ENCODE assay signal across 10 mouse cellular contexts in the genomic region with DNA sequence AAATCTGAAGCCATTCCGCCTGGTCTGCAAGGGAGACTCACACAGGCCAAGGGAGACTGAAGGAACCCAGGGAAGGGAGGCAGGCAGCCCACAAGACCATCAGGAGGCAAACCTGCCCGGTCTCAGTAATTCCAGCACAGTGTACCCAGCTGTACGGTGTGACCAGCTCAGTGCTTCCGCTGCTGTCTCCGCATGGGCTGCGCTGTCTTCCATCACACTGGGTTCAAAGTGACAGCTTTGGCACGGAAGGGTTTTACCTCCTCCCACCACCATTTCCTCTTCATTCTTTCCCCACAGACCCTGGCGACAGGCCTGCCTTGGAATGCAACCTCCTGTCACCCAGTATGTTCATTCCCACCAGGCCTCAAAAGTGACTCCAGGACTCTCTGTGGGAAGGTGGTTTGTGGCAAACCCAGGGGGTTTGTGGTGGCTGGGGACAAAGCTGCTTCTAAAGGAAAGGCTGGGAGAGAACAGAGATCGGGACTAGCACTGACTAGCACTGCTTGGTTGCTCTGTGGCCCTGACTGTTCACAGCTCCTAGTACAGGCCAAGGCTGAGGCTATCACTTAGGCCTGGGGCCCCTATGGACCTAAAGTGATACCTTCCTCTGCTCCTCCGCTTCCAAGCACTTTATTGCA.
DNase-seq lines count a peak whose midpoint lies in the region; ATAC-seq and TF ChIP-seq lines count a peak whose summit lies in the region.
"Had no signal": no experiment of that assay in that cellular context is flagged by ENCODE, and none has a peak within 500 bp of the region (broad histone marks: within the 10 kb centered on the region; RNA-seq: fewer than 3 reads in every experiment).

No protein-coding gene starts in this region.

- H3K9me3 ChIP-seq in heart, embryonic 16.5 days (replicated peaks; ENCODE audit: control insufficient read depth, low read length), result no peaks in the 10 kb centered on the region
- no peaks in the 10 kb centered on the region for H3K9me3 ChIP-seq in limb, embryonic 14.5 days (ENCODE audit: control insufficient read depth, low read length)
- H3K9me3 ChIP-seq: kidney, embryonic 15.5 days had no signal

- H3K4me3 ChIP-seq in heart, embryonic 16.5 days (ENCODE audit: low read length), result no peak overlapping the region
- no peak overlapping the region for H3K4me3 ChIP-seq in limb, embryonic 14.5 days (replicated peaks; ENCODE audit: low read length)
- H3K4me3 ChIP-seq: kidney, embryonic 15.5 days had no signal

- no peak for TF ChIP-seq POLR2A in limb, embryonic 14.5 days (IDR thresholded peaks at IDR 0.05; ENCODE audit: borderline replicate concordance, extremely low read depth, insufficient read depth, insufficient read length)

- DNase-seq in right cerebral cortex, postnatal 4 days, result peak; percentile 3
- no peak for DNase-seq in right cerebral cortex, postnatal 10 days (ENCODE audit: low spot score in 2 of 2)
- DNase-seq in limb, embryonic 14.5 days (ENCODE audit: low spot score), result no peak
- no peak for DNase-seq in gastrocnemius, postnatal 4 days (ENCODE audit: low spot score in 2 of 2)
- no peak for DNase-seq in adrenal gland, adult 18-20 months (ENCODE audit: low spot score in 2 of 2)
- no peak for DNase-seq in layer of hippocampus, adult 8-10 months (ENCODE audit: low spot score in 2 of 2)

- no peaks in the 10 kb centered on the region; the same call in 1 of the 2 replicates for H3K4me1 ChIP-seq in heart, embryonic 16.5 days (ENCODE audit: control insufficient read depth, insufficient read depth, low read length)
- H3K4me1 ChIP-seq in limb, embryonic 14.5 days (ENCODE audit: control insufficient read depth, insufficient read depth, low read length), result peaks cover 12% of the 10 kb centered on the region

- no peak overlapping the region for H3K9ac ChIP-seq in heart, embryonic 16.5 days (ENCODE audit: low read length)
- no peak overlapping the region for H3K9ac ChIP-seq in limb, embryonic 14.5 days (ENCODE audit: low read depth, low read length, severe bottlenecking)
- H3K9ac ChIP-seq: kidney, embryonic 15.5 days; liver, embryonic 14.5 days had no signal

- 31% methylated on average over 10 of the region's 10 CpGs for WGBS in heart, embryonic 16.5 days
- WGBS in limb, embryonic 14.5 days, result 46% methylated on average over 10 of the region's 10 CpGs

- no peak overlapping the region for H3K4me2 ChIP-seq in heart, embryonic 16.5 days (ENCODE audit: low read depth, low read length)
- no peak overlapping the region for H3K4me2 ChIP-seq in limb, embryonic 14.5 days (replicated peaks; ENCODE audit: low read depth, low read length, severe bottlenecking)
- H3K4me2 ChIP-seq: kidney, embryonic 15.5 days had no signal

- peak; percentile 78 for ATAC-seq in heart, embryonic 16.5 days (replicated peaks; ENCODE audit: extremely low read depth, insufficient read depth, low FRiP score)
- ATAC-seq in limb, embryonic 14.5 days (ENCODE audit: low FRiP score, low read depth), result no peak
- ATAC-seq: forebrain, embryonic 16.5 days had no signal

- H3K27ac ChIP-seq in heart, embryonic 16.5 days (ENCODE audit: low read length), result peak overlapping the region; percentile 55; the same call in 1 of the 2 replicates
- peak overlapping the region; percentile 40 for H3K27ac ChIP-seq in limb, embryonic 14.5 days (replicated peaks; ENCODE audit: low read depth, low read length)
- H3K27ac ChIP-seq: kidney, embryonic 15.5 days; liver, embryonic 14.5 days had no signal

- H3K27me3 ChIP-seq in heart, embryonic 16.5 days (ENCODE audit: control insufficient read depth, insufficient read depth, low read length), result no peaks in the 10 kb centered on the region
- H3K27me3 ChIP-seq in limb, embryonic 14.5 days (ENCODE audit: control insufficient read depth, insufficient read depth, low read length), result no peaks in the 10 kb centered on the region
- H3K27me3 ChIP-seq: kidney, embryonic 15.5 days had no signal

- no peaks in the 10 kb centered on the region for H3K36me3 ChIP-seq in heart, embryonic 16.5 days (ENCODE audit: control insufficient read depth, insufficient read depth)
- H3K36me3 ChIP-seq in limb, embryonic 14.5 days (ENCODE audit: control insufficient read depth, insufficient read depth, low read length), result no peaks in the 10 kb centered on the region
- H3K36me3 ChIP-seq: kidney, embryonic 15.5 days had no signal
